Mouse (Mus musculus) hindbrain, embryonic 10.5 days (tissue): ENCODE measurements around the gene Hdac1. TPM values are rescaled to one million over a fixed set of nuclear protein-coding genes. Genes with fewer than 3 reads are reported as not detected.

ENCODE experiments used
- DNase-seq: peaks from one replicate; pipeline ENCODE4 v3.0.0-alpha.2; 2017; ENCODE audit warnings: low spot score
- H3K27ac ChIP-seq: fragments of 300-500 bp; sonication (generic); 2 replicates; pipeline ENCODE4 v1.5.1; 2016; ENCODE audit warnings: mild to moderate bottlenecking, moderate library complexity
- H3K27me3 ChIP-seq: fragments of 300-500 bp; sonication (generic); 2 replicates; pipeline ENCODE4 v1.6.1; 2016; ENCODE audit warnings: mild to moderate bottlenecking; ENCODE audit not compliant: poor library complexity, insufficient read depth, severe bottlenecking
- H3K36me3 ChIP-seq: fragments of 300-500 bp; sonication (generic); 2 replicates; pipeline ENCODE4 v1.6.1; 2016; ENCODE audit warnings: mild to moderate bottlenecking, moderate library complexity
- H3K4me1 ChIP-seq: fragments of 300-500 bp; sonication (generic); replicated peaks from 2 replicates; pipeline ENCODE4 v1.6.1; 2016; ENCODE audit warnings: mild to moderate bottlenecking
- H3K4me3 ChIP-seq: fragments of 300-500 bp; sonication (generic); 2 replicates; pipeline ENCODE4 v1.5.1; 2016; ENCODE audit warnings: mild to moderate bottlenecking, moderate library complexity
- H3K9me3 ChIP-seq: fragments of 300-500 bp; sonication (generic); 2 replicates; pipeline ENCODE4 v1.6.1; 2016; ENCODE audit warnings: mild to moderate bottlenecking, moderate library complexity
- WGBS: fragments of 180-500 bp; shearing (Covaris S2); methylation state at CpG from one replicate; pipeline ENCODE4 v1.1.7; 2016; 5-methylcytosine and 5-hydroxymethylcytosine counted together
- polyA plus RNA-seq: library from polyadenylated mRNA; unstranded; fragments of >200 nt; fragmentation: Nextera tagmentation; extraction: Ambion mirVana; gene quantifications from 2 replicates; pipeline ENCODE4 v1.2.1, GENCODE M21; 2016

Hdac1 gene
- polyA plus RNA-seq, 1 experiment from 2014 or later = 241 TPM

GRCm38 (mm10) chr4:129573430-129573829 lies 30.9 kb upstream of the Hdac1 start, which contains the start of gene Lck:
Lck (minus strand) TSS chr4:129573641.
- Histone ChIP-seq H3K9me3 (no peaks in the 10 kb centered on the region), H3K36me3 (no peaks in the 10 kb centered on the region), H3K27me3 (peaks cover 5% of the 10 kb centered on the region; the same call in 1 of the 2 replicates), H3K4me3 (no peak within 1 kb of the TSS), H3K27ac (0 out of 2 replicates have a peak within 1 kb of the TSS, but pooled peaks have one; percentile 12), H3K4me1 (peaks cover 17% of the 10 kb centered on the region)
- WGBS = 91% methylated on average over 8 of the region's 8 CpGs
- no peak for DNase-seq

DNA sequence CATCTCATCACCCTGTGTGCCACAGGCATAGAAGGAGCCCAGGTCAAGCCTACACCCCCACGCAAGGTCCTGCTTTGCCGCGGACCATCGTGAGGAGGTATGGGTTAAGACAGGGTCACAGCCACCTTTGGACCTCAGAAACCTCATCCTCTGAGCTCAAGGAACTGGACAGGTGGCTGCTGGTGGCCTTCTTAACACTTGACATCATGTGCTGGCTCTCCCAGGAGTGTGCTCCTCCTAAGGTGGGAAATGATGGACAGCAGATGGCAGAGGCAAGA lies 30.5 kb upstream of the Hdac1 start:
- peaks cover 17% of the 10 kb centered on the region for H3K4me1 ChIP-seq

GRCm38 (mm10) chr4:129572236-129573092 lies 30.0 kb upstream of the Hdac1 start:
- no peak for DNase-seq
- 0 out of 2 replicates have a peak overlapping the region, but pooled peaks have one; percentile 12 for H3K27ac ChIP-seq
- H3K36me3 ChIP-seq = no peaks in the 10 kb centered on the region
- H3K9me3 ChIP-seq = no peaks in the 10 kb centered on the region
- H3K4me3 ChIP-seq = no peak overlapping the region
- WGBS = 88% methylated on average over 13 of the region's 13 CpGs
- no peaks in the 10 kb centered on the region; the same call in 1 of the 2 replicates for H3K27me3 ChIP-seq
- H3K4me1 ChIP-seq = peaks cover 16% of the 10 kb centered on the region

More for the DNA sequence above, 30.5 kb upstream of the Hdac1 start:
- Histone ChIP-seq H3K27me3 (peaks cover 3% of the 10 kb centered on the region; the same call in 1 of the 2 replicates), H3K27ac (0 out of 2 replicates have a peak overlapping the region, but pooled peaks have one; percentile 12), H3K36me3 (no peaks in the 10 kb centered on the region), H3K4me3 (no peak overlapping the region), H3K9me3 (no peaks in the 10 kb centered on the region)
- 93% methylated on average over 4 of the region's 4 CpGs for WGBS
- no peak for DNase-seq

DNA sequence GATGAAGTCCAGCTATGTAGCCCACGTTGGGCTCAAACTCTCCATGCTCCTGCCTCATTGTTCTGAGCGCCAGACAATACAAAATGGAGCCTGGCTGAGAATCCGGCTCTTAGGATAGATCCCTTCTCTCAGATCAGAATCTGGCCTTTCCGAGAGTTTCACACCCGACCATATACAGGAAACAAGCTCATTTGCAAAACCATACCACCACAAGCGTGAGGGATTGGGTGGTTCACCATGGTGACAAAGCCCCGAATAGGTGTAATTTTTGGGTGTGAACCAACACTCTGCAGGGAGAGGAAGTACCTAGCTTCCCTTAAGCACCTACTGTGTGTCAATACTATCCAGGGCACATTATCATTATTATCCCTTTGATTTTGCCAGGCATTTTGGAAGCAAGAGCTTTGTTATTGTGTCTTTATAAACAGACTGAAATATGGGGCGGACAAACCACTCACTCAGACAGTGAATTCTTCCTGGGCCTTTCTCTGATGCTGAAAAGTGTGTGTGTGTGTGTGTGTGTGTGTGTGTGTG lies 29.1 kb upstream of the Hdac1 start:
- no peak for DNase-seq
- no peak overlapping the region for H3K27ac ChIP-seq
- 79% methylated on average over 8 of the region's 8 CpGs for WGBS

DNA sequence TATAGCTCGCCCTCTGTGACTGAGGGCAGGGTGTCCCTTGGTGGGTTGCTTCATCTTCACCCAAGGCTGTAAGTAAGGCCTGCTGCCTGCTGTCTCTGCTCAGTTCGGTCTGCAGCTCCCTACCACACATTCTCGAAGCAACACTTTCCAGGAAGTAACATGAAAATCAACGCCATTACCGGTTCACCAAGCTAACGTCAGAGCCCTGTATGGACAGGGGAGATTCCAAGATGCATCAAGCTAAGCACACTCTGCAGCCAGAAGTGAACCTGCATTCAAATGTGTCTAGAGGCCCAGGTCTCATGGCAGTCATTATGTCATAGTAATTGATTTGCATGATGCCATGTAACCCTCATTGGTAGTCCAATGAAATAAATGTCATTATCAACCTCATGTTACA lies 27.5 kb upstream of the Hdac1 start:
- Histone ChIP-seq H3K27ac (no peak overlapping the region), H3K9me3 (no peaks in the 10 kb centered on the region), H3K36me3 (no peaks in the 10 kb centered on the region), H3K4me3 (no peak overlapping the region), H3K4me1 (peaks cover 3% of the 10 kb centered on the region), H3K27me3 (no peaks in the 10 kb centered on the region)
- WGBS = 90% methylated on average over 6 of the region's 6 CpGs
- no peak for DNase-seq

More for the DNA sequence above, 29.1 kb upstream of the Hdac1 start:
- H3K9me3 ChIP-seq = no peaks in the 10 kb centered on the region
- no peaks in the 10 kb centered on the region; the same call in 1 of the 2 replicates for H3K27me3 ChIP-seq
- no peaks in the 10 kb centered on the region for H3K36me3 ChIP-seq
- no peak overlapping the region for H3K4me3 ChIP-seq
- peaks cover 9% of the 10 kb centered on the region for H3K4me1 ChIP-seq

DNA sequence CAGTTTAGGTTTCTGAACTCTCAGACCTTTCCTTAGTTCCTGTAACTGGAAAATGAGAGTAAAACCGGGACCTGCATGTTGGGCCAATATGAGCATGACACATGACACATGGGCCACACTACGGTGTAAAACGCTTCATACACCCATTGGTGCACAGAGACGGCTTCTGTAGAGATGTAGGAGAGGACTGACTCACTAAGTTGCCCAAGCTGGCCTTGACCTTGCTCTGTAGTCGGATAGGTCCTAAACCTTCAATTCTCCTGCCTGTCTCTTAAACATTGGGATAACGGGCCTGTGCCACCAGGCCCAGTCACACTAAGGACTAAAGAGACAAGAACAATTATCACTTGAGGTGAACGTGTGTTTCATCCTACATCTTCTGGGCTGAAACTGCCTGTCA lies 25.9 kb upstream of the Hdac1 start:
- 87% methylated on average over 7 of the region's 7 CpGs for WGBS
- Histone ChIP-seq H3K27me3 (no peaks in the 10 kb centered on the region), H3K27ac (no peak overlapping the region)

DNA sequence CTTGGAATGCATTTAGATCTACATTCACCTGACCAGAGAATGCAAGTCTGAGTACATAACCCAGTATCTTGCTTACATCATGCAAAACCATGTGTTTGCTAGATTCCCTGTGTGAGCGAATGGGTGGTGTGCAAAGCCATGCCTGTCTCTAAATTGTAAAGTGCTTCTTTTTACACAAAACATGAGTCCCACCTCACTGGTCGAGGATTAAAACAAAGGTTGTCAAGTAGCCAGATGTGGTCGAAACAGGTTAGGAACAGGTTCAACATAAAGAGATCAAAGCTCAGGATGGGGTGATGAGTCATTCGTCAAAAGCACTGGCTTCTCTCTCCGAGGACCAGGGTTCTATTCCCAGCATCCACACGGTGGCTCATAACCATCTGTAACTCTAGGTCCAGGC lies 22.6 kb upstream of the Hdac1 start:
- DNase-seq = no peak
- 84% methylated on average over 6 of the region's 6 CpGs for WGBS
- Histone ChIP-seq H3K9me3 (no peaks in the 10 kb centered on the region), H3K27ac (no peak overlapping the region), H3K4me1 (peaks cover 9% of the 10 kb centered on the region), H3K27me3 (no peaks in the 10 kb centered on the region), H3K4me3 (no peak overlapping the region), H3K36me3 (no peaks in the 10 kb centered on the region)

More for the DNA sequence above, 25.9 kb upstream of the Hdac1 start:
- DNase-seq = no peak
- Histone ChIP-seq H3K36me3 (no peaks in the 10 kb centered on the region), H3K4me3 (no peak overlapping the region), H3K9me3 (no peaks in the 10 kb centered on the region), H3K4me1 (peaks cover 7% of the 10 kb centered on the region)

- peaks cover 9% of the 10 kb centered on the region for H3K4me1 ChIP-seq
- no peak overlapping the region for H3K4me3 ChIP-seq
- no peaks in the 10 kb centered on the region for H3K9me3 ChIP-seq
- DNase-seq = peak; percentile 47
- no peak overlapping the region for H3K27ac ChIP-seq
- H3K36me3 ChIP-seq = no peaks in the 10 kb centered on the region
- WGBS = 50% methylated on average over 8 of the region's 8 CpGs
- H3K27me3 ChIP-seq = no peaks in the 10 kb centered on the region
Measured at GRCm38 (mm10) chr4:129563718-129564117, 21.2 kb upstream of the Hdac1 start.

DNA sequence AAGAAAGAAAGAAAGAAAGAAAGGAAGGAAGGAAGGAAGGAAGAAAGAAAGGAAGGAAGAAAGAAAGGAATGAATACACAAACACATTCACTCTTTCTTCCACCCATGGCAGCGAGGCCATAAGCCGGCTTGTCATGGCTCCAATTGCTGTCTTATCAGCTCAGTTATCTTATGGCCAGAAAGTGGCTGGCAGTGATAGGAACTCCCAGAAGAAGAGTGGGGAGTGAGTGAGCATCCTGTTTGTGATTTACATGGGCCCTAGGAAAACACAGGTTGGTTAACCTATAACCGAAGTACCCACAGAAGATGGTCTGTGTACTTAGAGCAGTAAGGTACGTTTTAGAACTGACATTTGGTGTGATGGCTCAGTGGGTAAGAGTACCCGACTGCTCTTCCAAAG lies 18.7 kb upstream of the Hdac1 start:
- H3K9me3 ChIP-seq = no peaks in the 10 kb centered on the region
- H3K4me3 ChIP-seq = no peak overlapping the region
- 86% methylated on average over 5 of the region's 5 CpGs for WGBS
- H3K36me3 ChIP-seq = no peaks in the 10 kb centered on the region
- H3K27ac ChIP-seq = no peak overlapping the region
- peaks cover 21% of the 10 kb centered on the region for H3K4me1 ChIP-seq
- 0 out of 2 replicates have a peak, but pooled peaks cover 6% of the 10 kb centered on the region for H3K27me3 ChIP-seq
- DNase-seq = no peak

GRCm38 (mm10) chr4:129558321-129558955 lies 15.9 kb upstream of the Hdac1 start:
- H3K4me3 ChIP-seq = no peak overlapping the region
- DNase-seq = no peak
- H3K36me3 ChIP-seq = no peaks in the 10 kb centered on the region
- no peaks in the 10 kb centered on the region for H3K9me3 ChIP-seq
- H3K4me1 ChIP-seq = peaks cover 24% of the 10 kb centered on the region
- 0 out of 2 replicates have a peak, but pooled peaks cover 19% of the 10 kb centered on the region for H3K27me3 ChIP-seq
- WGBS = 81% methylated on average over 12 of the region's 12 CpGs
- no peak overlapping the region for H3K27ac ChIP-seq

GRCm38 (mm10) chr4:129557256-129557808 lies 14.8 kb upstream of the Hdac1 start:
- no peak for DNase-seq
- Histone ChIP-seq H3K9me3 (no peaks in the 10 kb centered on the region), H3K36me3 (no peaks in the 10 kb centered on the region), H3K4me1 (peaks cover 21% of the 10 kb centered on the region), H3K4me3 (peak overlapping the region; percentile 54; the same call in 1 of the 2 replicates), H3K27ac (peak overlapping the region; percentile 81), H3K27me3 (0 out of 2 replicates have a peak, but pooled peaks cover 19% of the 10 kb centered on the region)
- WGBS = 80% methylated on average over 9 of the region's 9 CpGs

DNA sequence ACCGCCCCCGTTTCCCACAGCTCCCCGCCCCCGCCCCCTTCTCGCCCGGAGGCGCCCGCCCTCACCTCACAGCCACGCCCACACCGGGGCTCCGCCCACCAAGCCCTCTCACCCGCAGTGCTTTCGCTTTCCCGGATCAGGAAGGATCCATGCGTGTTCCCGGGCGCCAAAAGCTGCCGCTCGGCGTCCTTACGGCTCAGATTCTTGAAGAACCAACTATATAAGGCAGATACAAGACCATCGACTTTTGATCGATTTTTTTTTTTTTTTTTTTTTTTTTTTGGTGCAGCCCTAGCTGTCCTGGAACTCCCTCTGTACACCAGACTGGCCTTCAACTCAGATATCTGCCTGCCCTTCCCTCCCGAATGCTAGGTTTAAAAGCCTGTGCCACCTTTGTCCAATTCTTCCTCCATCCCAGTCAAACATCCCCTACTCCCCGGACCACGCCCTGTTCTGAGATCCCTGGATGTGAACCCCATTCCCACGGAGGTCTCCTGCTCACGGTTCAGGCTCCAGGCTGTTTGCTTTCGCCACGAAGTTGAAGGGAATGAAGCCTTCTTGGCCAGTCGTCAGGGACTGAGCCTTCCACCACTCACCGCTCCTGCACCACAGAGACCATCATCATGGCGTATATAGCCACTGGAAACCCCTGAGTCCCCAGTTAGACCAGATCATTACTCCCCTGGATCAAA lies 14.2 kb upstream of the Hdac1 start:
- peaks cover 21% of the 10 kb centered on the region for H3K4me1 ChIP-seq
- peak overlapping the region; percentile 81 for H3K27ac ChIP-seq
- no peaks in the 10 kb centered on the region for H3K9me3 ChIP-seq
- no peaks in the 10 kb centered on the region for H3K36me3 ChIP-seq
- peak overlapping the region; percentile 54 for H3K4me3 ChIP-seq
- peak; percentile 91 for DNase-seq
- H3K27me3 ChIP-seq = 0 out of 2 replicates have a peak, but pooled peaks cover 19% of the 10 kb centered on the region
- WGBS = 9% methylated on average over 33 of the region's 33 CpGs
